Mouse (Mus musculus) mammary gland, adult 2 months (tissue): Measurements from ENCODE around the gene Olfr688. TPM values are rescaled to one million over a fixed set of nuclear protein-coding genes. Genes with fewer than 3 reads are reported as not detected.

Experiments used
- polyA plus RNA-seq: library from polyadenylated mRNA; depleted of rRNA; stranded (reverse); fragments of >200 nt; gene quantifications from 2 replicates; pipeline ENCODE4 v1.2.3, GENCODE M21; 2012; ENCODE audit warnings: low replicate concordance; rRNA removed

Gene Olfr688
- not detected in 2 replicates for polyA plus RNA-seq

GRCm38 (mm10) chr7:105287795-105288194, at the start of gene Olfr688:
Olfr688 (plus strand) TSS chr7:105288095.

GRCm38 (mm10) chr7:105310865-105311264, 23.0 kb downstream of the Olfr688 start, which contains the start of gene Olfr689:
Olfr689 (plus strand) TSS chr7:105311165.

GRCm38 (mm10) chr7:105334004-105334403, 46.1 kb downstream of the Olfr688 start, which contains the start of gene Olfr690:
Olfr690 (minus strand) TSS chr7:105334104.

Other genes with a start within 250 kb of the Olfr688 start
- gene Olfr677, start 236.7 kb upstream of the Olfr688 start, polyA plus RNA-seq, result not detected in 2 replicates
- not detected in 2 replicates for gene Olfr678, start 223.6 kb upstream of the Olfr688 start, polyA plus RNA-seq
- not detected in 2 replicates for gene Olfr679, start 206.9 kb upstream of the Olfr688 start, polyA plus RNA-seq
- gene Olfr680-ps1, start 195.3 kb upstream of the Olfr688 start, polyA plus RNA-seq, result not detected in 2 replicates
- gene Olfr681, start 171.3 kb upstream of the Olfr688 start, polyA plus RNA-seq, result not detected in 2 replicates
- not detected in 2 replicates for gene Olfr683, start 141.1 kb upstream of the Olfr688 start, polyA plus RNA-seq
- gene Olfr684, start 124.4 kb upstream of the Olfr688 start, polyA plus RNA-seq, result not detected in 2 replicates
- gene Olfr685, start 102.1 kb upstream of the Olfr688 start, polyA plus RNA-seq, result not detected in 2 replicates
- not detected in 2 replicates for gene Olfr686, start 80.6 kb upstream of the Olfr688 start, polyA plus RNA-seq
- not detected in 2 replicates for gene Olfr689, start 23.1 kb downstream of the Olfr688 start, polyA plus RNA-seq
- not detected in 2 replicates for gene Olfr690, start 46.0 kb downstream of the Olfr688 start, polyA plus RNA-seq
- gene Olfr691, start 54.2 kb downstream of the Olfr688 start, polyA plus RNA-seq, result not detected in 2 replicates
- gene Olfr692, start 80.1 kb downstream of the Olfr688 start, polyA plus RNA-seq, result not detected in 2 replicates
- not detected in 2 replicates for gene Gm5901, start 86.9 kb downstream of the Olfr688 start, polyA plus RNA-seq
- gene Fam160a2, start 112.0 kb downstream of the Olfr688 start, polyA plus RNA-seq, result 59.1 and 65.1 TPM in 2 replicates
- 0.27 and 0.30 TPM in 2 replicates for gene Cnga4, start 116.5 kb downstream of the Olfr688 start, polyA plus RNA-seq
- not detected in 2 replicates for gene Cckbr, start 137.6 kb downstream of the Olfr688 start, polyA plus RNA-seq
- 92.9 and 226 TPM in 2 replicates for gene Cavin3, start 194.2 kb downstream of the Olfr688 start, polyA plus RNA-seq